Mouse (Mus musculus) midbrain, embryonic 14.5 days (tissue): ENCODE data around the gene Nelfe. TPM values are rescaled to one million over a fixed set of nuclear protein-coding genes. Genes with fewer than 3 reads are reported as not detected.
A peak's percentile ranks its signal among the peaks of the same experiment; 100 is the strongest.
"Not testable (repeated sequence)": the region's sequence is repeated elsewhere in the genome, so short reads cannot be mapped to it uniquely, and the experiment has no call there.

ENCODE experiments used
- ATAC-seq: fragments of 200-750 bp; cut with Nextera tagmentation; 2 replicates; pipeline ENCODE4 v1.8.0; 2017; ENCODE audit warnings: moderate number of reproducible peaks, moderate library complexity; ENCODE audit not compliant: low FRiP score, low TSS enrichment
- DNase-seq: peaks from one replicate; pipeline ENCODE4 v3.0.0-alpha.2; 2015
- H3K27ac ChIP-seq: fragments of 300-500 bp; sonication (generic); replicated peaks from 2 replicates; pipeline ENCODE4 v1.5.1; 2014; ENCODE audit warnings: mild to moderate bottlenecking, low read depth, low read length, moderate library complexity
- H3K27me3 ChIP-seq: fragments of 300-500 bp; sonication (generic); 2 replicates; pipeline ENCODE4 v1.6.1; 2014; ENCODE audit warnings: low read length, control low read depth, mixed read lengths; ENCODE audit not compliant: control insufficient read depth, insufficient read depth
- H3K36me3 ChIP-seq: fragments of 300-500 bp; sonication (generic); 2 replicates; pipeline ENCODE4 v1.6.1; 2014; ENCODE audit warnings: low read length, control low read depth; ENCODE audit not compliant: control insufficient read depth, insufficient read depth
- H3K4me1 ChIP-seq: fragments of 300-500 bp; sonication (generic); 2 replicates; pipeline ENCODE4 v1.6.1; 2014; ENCODE audit warnings: mild to moderate bottlenecking, antibody characterized with exemption, low read length, control low read depth; ENCODE audit not compliant: control insufficient read depth, insufficient read depth
- H3K4me2 ChIP-seq: fragments of 300-500 bp; sonication (generic); 2 replicates; pipeline ENCODE4 v1.6.1; 2014; ENCODE audit warnings: mild to moderate bottlenecking, low read length, moderate library complexity
- H3K4me3 ChIP-seq: fragments of 300-500 bp; sonication (generic); replicated peaks from 2 replicates; pipeline ENCODE4 v1.5.1; 2014; ENCODE audit warnings: low read depth, low read length
- H3K9ac ChIP-seq: fragments of 300-500 bp; sonication (generic); replicated peaks from 2 replicates; pipeline ENCODE4 v1.6.1; 2014; ENCODE audit warnings: mild to moderate bottlenecking, low read length, moderate library complexity
- H3K9me3 ChIP-seq: fragments of 300-500 bp; sonication (generic); 2 replicates; pipeline ENCODE4 v1.6.1; 2016; ENCODE audit warnings: low read length, control low read depth, mixed read lengths; ENCODE audit not compliant: control insufficient read depth
- WGBS: fragments of 180-500 bp; shearing (Covaris S2); extraction: QIAGEN DNeasy Blood & Tissue Kit; methylation state at CpG from one replicate; pipeline ENCODE4 v1.1.7; 2014; 5-methylcytosine and 5-hydroxymethylcytosine counted together
- microRNA-seq: library from miRNA; unstranded; fragments of <30 nt; microRNA quantifications from one replicate; pipeline ENCODE4, GENCODE M21; 2016
- polyA plus RNA-seq: library from polyadenylated mRNA; unstranded; fragments of >200 nt; fragmentation: Nextera tagmentation; extraction: Ambion mirVana; gene quantifications from 2 replicates; pipeline ENCODE4 v1.2.1, GENCODE M21; 2014

Nelfe gene
- polyA plus RNA-seq, 1 experiment from 2014 or later = 85.3 TPM

DNA sequence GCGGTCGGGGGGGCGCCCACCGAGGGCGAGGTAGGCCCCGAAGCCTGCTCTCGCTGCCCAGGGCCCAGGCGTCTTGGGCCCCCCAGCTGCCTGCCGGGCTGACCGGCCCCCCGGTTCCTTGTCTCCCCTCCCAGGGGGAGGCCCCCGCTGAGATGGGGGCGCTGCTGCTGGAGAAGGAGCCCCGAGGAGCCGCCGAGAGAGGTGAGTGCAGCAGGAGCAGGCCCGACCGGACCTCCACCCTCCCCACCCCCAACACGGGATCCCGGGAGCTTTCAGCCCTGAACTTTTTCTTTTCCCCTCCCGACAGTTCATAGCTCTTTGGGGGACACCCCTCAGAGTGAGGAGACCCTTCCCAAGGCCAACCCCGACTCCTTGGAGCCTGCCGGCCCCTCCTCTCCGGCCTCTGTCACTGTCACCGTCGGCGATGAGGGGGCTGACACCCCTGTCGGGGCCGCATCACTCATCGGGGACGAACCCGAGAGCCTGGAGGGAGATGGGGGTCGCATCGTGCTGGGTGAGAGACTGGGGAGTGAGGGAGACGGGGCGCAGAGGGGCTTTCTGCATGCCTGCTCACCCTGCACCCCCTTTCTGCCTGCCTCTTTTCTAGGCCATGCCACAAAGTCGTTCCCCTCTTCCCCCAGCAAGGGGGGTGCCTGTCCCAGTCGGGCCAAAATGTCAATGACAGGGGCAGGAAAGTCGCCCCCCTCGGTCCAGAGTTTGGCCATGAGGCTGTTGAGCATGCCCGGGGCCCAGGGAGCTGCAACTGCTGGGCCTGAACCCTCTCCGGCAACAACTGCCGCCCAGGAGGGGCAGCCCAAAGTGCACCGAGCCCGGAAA, 49.1 kb downstream of the Nelfe start:
- H3K4me1 ChIP-seq = peaks cover 32% of the 10 kb centered on the region
- H3K4me3 ChIP-seq = peak overlapping the region; percentile 90
- peak overlapping the region; percentile 96 for H3K9ac ChIP-seq
- no peaks in the 10 kb centered on the region for H3K27me3 ChIP-seq
- WGBS = under 1% methylated on average over 44 of the region's 45 CpGs
- DNase-seq (peak; percentile 22), ATAC-seq (no peak)
- H3K27ac ChIP-seq = peak overlapping the region; percentile 98
- peak overlapping the region; percentile 97 for H3K4me2 ChIP-seq
- H3K36me3 ChIP-seq = peaks cover 36% of the 10 kb centered on the region
- no peaks in the 10 kb centered on the region for H3K9me3 ChIP-seq

DNA sequence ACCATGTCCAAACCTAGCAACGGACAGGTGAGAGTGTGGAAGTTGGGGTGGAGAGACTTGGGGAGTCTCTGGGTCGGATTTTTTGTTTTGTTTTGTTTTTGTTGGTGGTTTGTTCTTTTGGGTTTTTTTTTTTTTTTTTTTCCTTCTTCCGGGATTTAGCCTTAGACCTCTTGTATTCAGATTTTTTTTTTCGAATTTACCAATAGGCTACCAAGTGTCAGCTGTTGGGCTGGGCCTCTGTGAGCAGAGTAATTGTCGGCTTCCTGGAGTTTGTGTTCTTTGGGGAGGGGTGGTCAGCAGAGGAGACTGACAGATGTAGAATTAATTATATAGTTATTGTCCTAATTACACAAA, 49.7 kb downstream of the Nelfe start:
- DNase-seq (no peak), ATAC-seq (no peak)
- Histone ChIP-seq H3K27ac (peak overlapping the region; percentile 98; the same call in 1 of the 2 replicates), H3K9ac (peak overlapping the region; percentile 96), H3K4me3 (peak overlapping the region; percentile 90), H3K9me3 (no peaks in the 10 kb centered on the region), H3K4me2 (peak overlapping the region; percentile 97), H3K27me3 (no peaks in the 10 kb centered on the region), H3K4me1 (peaks cover 32% of the 10 kb centered on the region), H3K36me3 (peaks cover 42% of the 10 kb centered on the region)
- whole genome bisulfite sequencing = 3% methylated on average over 5 of the region's 5 CpGs

DNA sequence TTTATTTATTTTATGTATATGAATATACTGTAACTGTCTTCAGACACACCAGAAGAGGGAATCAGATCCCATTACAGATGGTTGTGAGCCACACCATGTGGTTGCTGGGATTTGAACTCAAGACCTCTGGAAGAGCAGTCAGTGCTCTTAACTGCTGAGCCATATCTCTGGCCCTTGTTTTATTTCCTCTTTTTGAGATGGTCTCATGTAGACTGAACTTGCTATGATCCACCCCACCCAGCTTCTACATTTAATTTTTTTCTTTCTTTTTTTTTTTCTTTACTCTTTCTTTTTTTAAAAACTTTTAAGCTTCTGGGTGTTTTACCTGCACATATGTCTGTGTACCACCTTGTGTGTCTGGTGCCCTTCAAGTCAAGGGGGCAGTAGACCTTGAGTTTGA, 50.6 kb downstream of the Nelfe start:
- H3K4me1 ChIP-seq = peaks cover 25% of the 10 kb centered on the region
- not testable (repeated sequence) for H3K27me3 ChIP-seq, ATAC-seq, DNase-seq, H3K9me3 ChIP-seq, H3K27ac ChIP-seq, H3K4me3 ChIP-seq, H3K4me2 ChIP-seq, H3K9ac ChIP-seq
- H3K36me3 ChIP-seq = peaks cover 50% of the 10 kb centered on the region

DNA sequence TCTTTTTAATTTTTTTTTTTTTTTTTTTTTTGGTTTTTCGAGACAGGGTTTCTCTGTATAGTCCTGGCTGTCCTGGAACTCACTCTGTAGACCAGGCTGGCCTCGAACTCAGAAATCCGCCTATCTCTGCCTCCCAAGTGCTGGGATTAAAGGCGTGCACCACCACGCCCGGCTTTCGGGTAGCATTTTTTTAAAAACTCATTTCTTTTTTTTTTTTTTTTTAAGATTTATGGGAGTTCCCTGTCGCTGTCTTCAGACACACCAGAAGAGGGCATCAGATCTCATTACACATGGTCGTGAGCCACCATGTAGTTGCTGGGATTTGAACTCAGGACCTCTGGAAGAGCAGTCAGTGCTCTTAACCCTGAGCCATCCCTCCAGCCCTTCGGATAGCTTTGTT, 51.8 kb downstream of the Nelfe start:
- not testable (repeated sequence) for H3K4me2 ChIP-seq, ATAC-seq, H3K4me3 ChIP-seq, DNase-seq, H3K9me3 ChIP-seq, H3K27ac ChIP-seq, H3K9ac ChIP-seq, H3K27me3 ChIP-seq
- 96% methylated on average over 9 of the region's 10 CpGs for WGBS
- peaks cover 13% of the 10 kb centered on the region for H3K4me1 ChIP-seq
- peaks cover 53% of the 10 kb centered on the region for H3K36me3 ChIP-seq

DNA sequence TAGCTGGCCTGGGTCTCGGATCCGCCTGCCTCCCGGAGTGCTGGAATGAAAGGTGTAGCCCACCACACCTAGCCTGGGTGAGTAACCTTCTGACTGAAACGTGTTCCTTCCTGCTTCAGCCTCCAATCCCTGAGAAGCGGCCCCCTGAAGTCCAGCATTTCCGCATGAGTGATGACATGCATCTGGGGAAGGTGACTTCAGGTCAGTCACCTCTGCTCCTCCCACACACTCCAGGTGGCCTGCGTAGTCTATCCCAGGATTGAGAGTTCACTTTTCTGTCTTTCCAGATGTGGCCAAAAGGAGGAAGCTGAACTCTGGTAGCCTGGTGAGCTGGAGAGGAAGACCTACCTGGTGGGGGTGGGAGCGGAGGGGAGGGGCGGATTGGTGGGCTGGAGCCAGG, 52.7 kb downstream of the Nelfe start:
- Histone ChIP-seq H3K27ac (no peak overlapping the region), H3K9me3 (no peaks in the 10 kb centered on the region), H3K27me3 (no peaks in the 10 kb centered on the region), H3K4me2 (no peak overlapping the region), H3K4me3 (no peak overlapping the region), H3K9ac (no peak overlapping the region), H3K4me1 (peaks cover 7% of the 10 kb centered on the region), H3K36me3 (peaks cover 63% of the 10 kb centered on the region)
- ATAC-seq = no peak
- WGBS = 92% methylated on average over 9 of the region's 9 CpGs
- no peak for DNase-seq

Small RNA genes within 50 kb of the gene (microRNA-seq; reads per million reads assigned to microRNA genes)
- gene Mir6970 (1.5 reads per million, percentile 3 among the genes with 10 or more reads in this experiment), gene Mir6971 (4.1 reads per million, percentile 24 among the genes with 10 or more reads in this experiment), gene Mir6972 (not detected)

Other genes with a start within 250 kb of the Nelfe start
- 223 and 269 TPM in 2 replicates for gene Rnf5, start 246.7 kb upstream of the Nelfe start, polyA plus RNA-seq
- gene Agpat1, start 246.1 kb upstream of the Nelfe start, polyA plus RNA-seq = 122 and 123 TPM in 2 replicates
- 6.7 and 9.5 TPM in 2 replicates for gene Egfl8, start 234.4 kb upstream of the Nelfe start, polyA plus RNA-seq
- 23.4 and 25.5 TPM in 2 replicates for gene Ppt2, start 221.9 kb upstream of the Nelfe start, polyA plus RNA-seq
- gene Prrt1, start 220.9 kb upstream of the Nelfe start, polyA plus RNA-seq = 12.4 and 13.6 TPM in 2 replicates
- gene Fkbpl, start 205.6 kb upstream of the Nelfe start, polyA plus RNA-seq = 11.2 and 14.5 TPM in 2 replicates
- 97.1 TPM in 2 replicates for gene Atf6b, start 203.2 kb upstream of the Nelfe start, polyA plus RNA-seq
- gene Tnxb, start 179.9 kb upstream of the Nelfe start, polyA plus RNA-seq = 0.13 and 0.24 TPM in 2 replicates
- gene C4b, start 106.5 kb upstream of the Nelfe start, polyA plus RNA-seq = 0.09 TPM in 1 of 2 replicates, not detected in the other
- not detected in 2 replicates for gene Cyp21a1, start 45.8 kb upstream of the Nelfe start, polyA plus RNA-seq
- 32.1 and 39.3 TPM in 2 replicates for gene Stk19, start 13.4 kb upstream of the Nelfe start, polyA plus RNA-seq
- 66.6 and 68.6 TPM in 2 replicates for gene Dxo, start 13.4 kb upstream of the Nelfe start, polyA plus RNA-seq
- gene Skiv2l, start 181 bp upstream of the Nelfe start, polyA plus RNA-seq = 47.7 and 55.5 TPM in 2 replicates
- gene Cfb, start 12.1 kb downstream of the Nelfe start, polyA plus RNA-seq = 1.8 and 3.0 TPM in 2 replicates
- gene Zbtb12, start 29.1 kb downstream of the Nelfe start, polyA plus RNA-seq = 3.0 and 6.8 TPM in 2 replicates
- not detected in 2 replicates for gene Gm20547, start 31.7 kb downstream of the Nelfe start, polyA plus RNA-seq
- gene C2, start 47.9 kb downstream of the Nelfe start, polyA plus RNA-seq = 2.1 and 3.6 TPM in 2 replicates
- 91.6 and 97.0 TPM in 2 replicates for gene Ehmt2, start 48.1 kb downstream of the Nelfe start, polyA plus RNA-seq
- gene Slc44a4, start 64.1 kb downstream of the Nelfe start, polyA plus RNA-seq = not detected in 2 replicates
- gene Neu1, start 80.9 kb downstream of the Nelfe start, polyA plus RNA-seq = 25.1 and 28.2 TPM in 2 replicates
- gene Hspa1b, start 108.8 kb downstream of the Nelfe start, polyA plus RNA-seq = 0.17 and 0.53 TPM in 2 replicates
- gene Gm20481, start 119.5 kb downstream of the Nelfe start, polyA plus RNA-seq = 1.1 and 2.3 TPM in 2 replicates
- 5.6 and 8.1 TPM in 2 replicates for gene Hspa1a, start 121.8 kb downstream of the Nelfe start, polyA plus RNA-seq
- 1.6 and 2.3 TPM in 2 replicates for gene Hspa1l, start 122.3 kb downstream of the Nelfe start, polyA plus RNA-seq
- 103 and 110 TPM in 2 replicates for gene Lsm2, start 131.5 kb downstream of the Nelfe start, polyA plus RNA-seq
- gene Vars, start 150.6 kb downstream of the Nelfe start, polyA plus RNA-seq = 43.4 and 51.1 TPM in 2 replicates
- gene Vwa7, start 166.2 kb downstream of the Nelfe start, polyA plus RNA-seq = 0.12 and 0.16 TPM in 2 replicates
- 2.0 and 2.2 TPM in 2 replicates for gene Sapcd1, start 177.6 kb downstream of the Nelfe start, polyA plus RNA-seq
- 2.1 and 2.8 TPM in 2 replicates for gene Msh5, start 196.4 kb downstream of the Nelfe start, polyA plus RNA-seq
- 17.7 and 22.8 TPM in 2 replicates for gene Clic1, start 199.6 kb downstream of the Nelfe start, polyA plus RNA-seq
- 375 and 392 TPM in 2 replicates for gene Ddah2, start 208.6 kb downstream of the Nelfe start, polyA plus RNA-seq
- not detected in 2 replicates for gene Ly6g6c, start 215.0 kb downstream of the Nelfe start, polyA plus RNA-seq
- gene Mpig6b, start 215.8 kb downstream of the Nelfe start, polyA plus RNA-seq = 0.11 and 0.21 TPM in 2 replicates
- 0.62 TPM in 1 of 2 replicates, not detected in the other for gene Ly6g6e, start 226.5 kb downstream of the Nelfe start, polyA plus RNA-seq
- gene Ly6g6d, start 227.7 kb downstream of the Nelfe start, polyA plus RNA-seq = 0.78 and 1.5 TPM in 2 replicates
- gene Ly6g6f, start 235.2 kb downstream of the Nelfe start, polyA plus RNA-seq = not detected in 2 replicates
- 79.4 and 86.0 TPM in 2 replicates for gene Abhd16a, start 238.9 kb downstream of the Nelfe start, polyA plus RNA-seq